Mouse (Mus musculus) heart, adult 10 weeks (tissue): ENCODE results near the gene Lmtk3. TPM values are rescaled to one million over a fixed set of nuclear protein-coding genes. Genes with fewer than 3 reads are reported as not detected.

ENCODE experiments used
- polyA plus RNA-seq: library from polyadenylated mRNA; stranded (reverse); fragments of 350-450 nt; fragmentation: Illumina TruSeq; extraction: RNeasy Lipid Tissue Mini Kit (QIAGEN cat#74804); gene quantifications from one replicate; pipeline ENCODE4 v1.2.3, GENCODE M21; 2014; ENCODE audit warnings: low read depth, low replicate concordance

Lmtk3 gene
- polyA plus RNA-seq, result not detected

DNA sequence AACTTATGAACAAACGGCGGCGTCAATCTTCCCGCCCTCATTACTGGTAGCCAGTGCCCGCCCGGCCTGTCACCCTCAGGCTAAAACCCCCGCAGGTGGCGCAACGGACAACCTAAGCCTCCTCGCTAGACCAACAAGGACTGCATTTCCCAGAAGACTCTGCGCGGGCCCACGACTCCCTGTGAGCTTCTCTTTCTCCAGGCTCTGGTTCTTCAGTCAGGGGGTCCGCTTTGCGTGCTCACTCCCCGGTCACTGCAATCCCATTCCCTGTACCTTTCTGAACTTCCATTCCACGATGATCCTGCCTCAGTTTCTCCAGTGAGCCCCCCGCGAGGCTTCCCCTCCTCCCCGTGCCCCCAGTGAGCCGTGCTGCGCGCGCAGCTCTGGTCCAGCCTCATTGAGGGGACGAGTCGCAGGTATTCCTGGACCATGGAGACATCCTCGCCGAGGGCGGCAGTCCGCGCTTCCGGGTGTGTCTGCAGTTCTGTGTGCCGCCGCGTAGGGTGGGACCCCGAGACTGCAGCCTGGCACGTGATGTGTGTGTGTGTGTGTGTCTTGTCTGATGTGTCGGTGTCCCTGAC, at the start of gene Lmtk3:
TSS of gene Lmtk3 (plus strand) at position 228 of the 581 bp plus-strand sequence.

DNA sequence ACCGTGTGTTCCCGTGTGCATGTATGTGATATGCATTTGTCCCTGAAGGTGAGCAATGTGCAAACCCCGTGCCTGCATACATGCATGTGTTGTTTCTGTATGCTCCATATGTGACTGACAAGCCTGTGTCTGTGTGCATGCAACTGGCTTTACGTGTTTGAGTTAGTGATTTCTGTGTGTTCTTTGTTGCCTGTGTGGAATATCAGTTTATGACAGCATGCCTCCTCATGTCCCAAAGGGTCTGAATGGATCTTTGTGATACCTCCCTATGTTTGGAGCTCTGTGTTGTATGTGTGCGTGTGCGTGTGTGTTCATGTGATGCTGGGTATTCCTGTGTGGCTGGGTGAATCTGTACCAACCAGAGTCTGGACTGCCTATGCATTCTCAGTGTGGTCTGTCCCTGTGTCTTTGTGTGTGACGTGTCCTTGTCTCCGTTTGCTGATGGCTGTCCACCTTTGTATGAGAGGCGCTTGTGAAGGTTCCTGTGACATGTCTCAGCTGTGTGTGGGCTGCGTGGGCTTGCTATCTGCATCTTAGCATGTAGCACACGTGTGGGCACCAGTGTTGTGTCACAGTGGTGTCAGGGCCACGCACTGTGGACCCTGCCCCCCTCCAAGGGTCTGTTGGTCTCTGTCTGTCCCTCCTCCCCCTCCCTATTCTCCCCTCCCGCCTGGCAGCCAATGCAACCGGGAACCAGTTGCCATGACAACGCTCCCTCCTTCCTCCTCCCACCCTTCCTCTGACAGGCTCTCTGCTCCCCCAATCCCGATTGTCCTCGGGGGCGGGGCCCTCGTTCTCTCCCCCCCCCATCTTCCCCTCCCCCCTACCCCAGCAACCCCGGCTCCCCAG, 1.2 kb downstream of the Lmtk3 start, which contains the start of gene Sult2b1:
TSS of gene Sult2b1 (minus strand) at position 146 of the 849 bp plus-strand sequence.

DNA sequence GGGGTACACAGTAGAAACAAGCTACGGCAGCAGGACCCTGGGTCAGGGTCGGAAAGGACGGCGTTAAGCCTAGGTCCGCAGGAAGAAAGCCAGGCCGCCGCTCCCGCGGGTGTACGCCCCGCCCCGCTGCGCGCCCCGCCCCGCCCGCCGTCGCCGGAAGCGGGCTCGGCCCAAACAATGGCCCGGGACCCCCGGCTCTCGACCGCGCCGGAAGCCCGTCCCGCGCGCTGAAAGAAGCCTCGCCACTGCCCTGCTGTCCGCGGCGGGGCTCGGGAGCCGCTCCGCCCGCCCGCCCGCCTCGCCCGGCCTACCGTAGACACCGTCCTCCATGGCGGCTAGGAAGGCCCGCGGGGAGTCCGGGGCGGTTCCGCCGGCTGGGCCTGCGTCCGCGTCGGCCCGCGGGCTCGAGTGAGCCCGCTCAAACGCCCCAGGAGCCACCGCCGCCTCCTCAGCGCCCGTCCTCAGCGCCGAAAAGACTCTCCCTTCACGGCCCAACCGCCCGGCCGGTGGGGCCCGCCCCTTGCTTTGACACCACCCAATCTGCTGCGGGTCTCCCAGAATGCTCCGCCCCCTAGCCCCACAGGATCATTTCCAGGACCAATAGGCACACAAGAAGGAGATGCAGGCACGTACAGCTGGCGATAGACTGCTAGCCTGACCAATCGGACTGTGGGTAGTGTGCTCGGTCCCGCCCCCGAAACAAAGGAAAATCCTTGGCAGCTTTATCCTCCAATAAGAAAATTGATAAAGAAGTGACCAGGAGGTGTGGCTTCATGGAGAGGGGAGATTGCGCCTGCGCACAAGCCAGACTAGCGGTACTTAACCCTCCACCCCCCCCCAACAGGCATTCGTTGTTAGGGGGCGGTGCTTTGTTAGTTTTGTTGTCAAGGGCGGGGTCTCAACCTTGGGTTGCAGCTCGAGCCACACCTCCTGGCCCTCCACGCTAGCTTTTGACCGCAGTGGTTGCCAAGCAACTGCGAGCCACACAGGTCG, 30.5 kb downstream of the Lmtk3 start, which contains the start of gene Cyth2:
TSS of gene Cyth2 (minus strand) at position 795 of the 993 bp plus-strand sequence.

DNA sequence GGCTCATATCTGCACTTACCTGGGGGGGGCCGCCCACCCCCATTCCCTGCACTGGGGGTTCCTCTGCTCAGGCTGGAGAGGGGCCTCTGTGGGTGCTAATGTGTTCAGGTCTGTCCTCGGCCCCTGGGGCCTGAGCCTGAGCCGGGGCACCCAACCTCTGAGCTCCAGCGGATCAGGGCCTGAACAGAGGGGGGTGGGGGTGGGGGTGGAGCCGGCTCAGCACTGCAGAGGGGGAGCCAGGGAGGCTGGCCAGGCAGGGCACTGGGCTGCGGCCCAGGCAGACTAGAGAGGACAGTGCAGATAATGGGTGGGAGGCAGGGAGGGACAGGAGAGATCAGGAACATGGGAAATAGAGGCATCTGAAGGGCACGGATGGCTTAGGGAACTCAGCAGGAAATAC, 41.1 kb downstream of the Lmtk3 start, which contains the start of gene Kcnj14:
TSS of gene Kcnj14 (minus strand) at position 185 of the 400 bp plus-strand sequence.

DNA sequence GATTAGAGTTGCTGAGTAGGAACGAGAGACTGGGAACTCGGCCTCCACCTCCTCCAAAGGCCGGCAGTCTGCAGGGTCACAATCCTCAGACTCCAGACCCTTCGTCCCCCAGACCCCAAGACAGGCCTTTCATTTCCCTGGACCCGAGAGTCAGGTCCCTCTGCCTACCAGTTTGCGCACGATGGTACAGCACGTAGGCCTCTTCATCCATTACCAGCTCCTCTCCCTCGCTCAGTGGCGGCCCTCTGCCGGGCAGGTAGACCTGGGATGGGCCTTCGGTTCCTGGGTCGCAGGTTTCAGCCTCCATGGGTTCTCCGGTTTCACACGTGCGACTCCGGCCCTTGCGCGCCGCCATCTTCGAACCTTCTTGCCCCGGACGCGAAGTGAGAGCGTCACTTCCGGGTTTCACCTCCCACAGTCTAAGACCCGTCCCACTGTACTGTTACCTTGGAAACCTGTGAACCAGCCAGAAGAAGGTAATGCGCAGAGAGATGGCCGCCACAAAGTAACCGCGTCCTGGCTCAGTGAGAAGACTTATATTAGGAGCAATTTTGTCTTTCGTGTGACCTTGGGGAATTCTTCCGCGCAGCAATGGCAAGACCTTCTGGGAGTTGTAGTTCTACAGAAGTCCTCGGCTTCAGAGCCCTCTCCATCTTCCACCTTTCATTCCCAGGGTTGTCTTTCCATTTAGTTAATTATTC, 47.0 kb downstream of the Lmtk3 start, which contains the start of gene Grwd1:
TSS of gene Grwd1 (minus strand) at position 518 of the 701 bp plus-strand sequence.

Other genes starting within 250 kb of the Lmtk3 start
- not detected for gene Hsd17b14, start 228.8 kb upstream of the Lmtk3 start, polyA plus RNA-seq
- 137 TPM for gene Bcat2, start 213.6 kb upstream of the Lmtk3 start, polyA plus RNA-seq
- not detected for gene Fgf21, start 168.2 kb upstream of the Lmtk3 start, polyA plus RNA-seq
- gene Fut1, start 166.4 kb upstream of the Lmtk3 start, polyA plus RNA-seq, result not detected
- gene Izumo1, start 161.9 kb upstream of the Lmtk3 start, polyA plus RNA-seq, result 0.31 TPM
- gene Rasip1, start 156.2 kb upstream of the Lmtk3 start, polyA plus RNA-seq, result 16.5 TPM
- gene Mamstr, start 143.8 kb upstream of the Lmtk3 start, polyA plus RNA-seq, result 5.1 TPM
- 1.1 TPM for gene Fut2, start 117.3 kb upstream of the Lmtk3 start, polyA plus RNA-seq
- not detected for gene Ntn5, start 99.7 kb upstream of the Lmtk3 start, polyA plus RNA-seq
- gene Sec1, start 89.3 kb upstream of the Lmtk3 start, polyA plus RNA-seq, result 0.47 TPM
- gene Car11, start 83.9 kb upstream of the Lmtk3 start, polyA plus RNA-seq, result 8.2 TPM
- 17.7 TPM for gene Dbp, start 78.7 kb upstream of the Lmtk3 start, polyA plus RNA-seq
- gene Rpl18, start 68.3 kb upstream of the Lmtk3 start, polyA plus RNA-seq, result 502 TPM
- gene Sphk2, start 65.7 kb upstream of the Lmtk3 start, polyA plus RNA-seq, result 19.3 TPM
- not detected for gene Fam83e, start 62.5 kb upstream of the Lmtk3 start, polyA plus RNA-seq
- not detected for gene Spaca4, start 57.9 kb upstream of the Lmtk3 start, polyA plus RNA-seq
- not detected for gene Sult2b1, start 931 bp downstream of the Lmtk3 start, polyA plus RNA-seq
- gene Cyth2, start 30.8 kb downstream of the Lmtk3 start, polyA plus RNA-seq, result 56.6 TPM
- gene Kcnj14, start 41.0 kb downstream of the Lmtk3 start, polyA plus RNA-seq, result 0.47 TPM
- gene Grwd1, start 47.2 kb downstream of the Lmtk3 start, polyA plus RNA-seq, result 13.0 TPM
- 146 TPM for gene Kdelr1, start 89.0 kb downstream of the Lmtk3 start, polyA plus RNA-seq
- 0.42 TPM for gene Grin2d, start 94.6 kb downstream of the Lmtk3 start, polyA plus RNA-seq
- not detected for gene Syngr4, start 113.0 kb downstream of the Lmtk3 start, polyA plus RNA-seq
- gene Tmem143, start 113.2 kb downstream of the Lmtk3 start, polyA plus RNA-seq, result 106 TPM
- gene Emp3, start 137.7 kb downstream of the Lmtk3 start, polyA plus RNA-seq, result 34.2 TPM
- 2.2 TPM for gene Ccdc114, start 140.3 kb downstream of the Lmtk3 start, polyA plus RNA-seq
- not detected for gene Abcc6, start 246.6 kb downstream of the Lmtk3 start, polyA plus RNA-seq
- 68.8 TPM for gene Nomo1, start 250.0 kb downstream of the Lmtk3 start, polyA plus RNA-seq